Mouse (Mus musculus) stomach, embryonic 14.5 days (tissue): ENCODE measurements around the gene C87499. TPM values are rescaled to one million over a fixed set of nuclear protein-coding genes. Genes with fewer than 3 reads are reported as not detected.

Source experiments
- ATAC-seq: fragments of 200-750 bp; cut with Nextera tagmentation; 2 replicates; pipeline ENCODE4 v1.8.0; 2017; ENCODE audit warnings: low read depth, moderate TSS enrichment; ENCODE audit not compliant: insufficient number of reproducible peaks, insufficient read depth, low FRiP score
- H3K27ac ChIP-seq: fragments of 300-500 bp; sonication (generic); 2 replicates; pipeline ENCODE4 v1.5.1; 2014; ENCODE audit warnings: mild to moderate bottlenecking, low read length, moderate library complexity, mixed read lengths
- H3K27me3 ChIP-seq: fragments of 300-500 bp; sonication (generic); 2 replicates; pipeline ENCODE4 v1.6.1; 2014; ENCODE audit warnings: low read length, control low read depth, mixed read lengths; ENCODE audit not compliant: control insufficient read depth, insufficient read depth
- H3K36me3 ChIP-seq: fragments of 300-500 bp; sonication (generic); 2 replicates; pipeline ENCODE4 v1.6.1; 2014; ENCODE audit warnings: mild to moderate bottlenecking, control low read depth, low read length, moderate library complexity, mixed read lengths; ENCODE audit not compliant: control insufficient read depth, insufficient read depth
- H3K4me1 ChIP-seq: fragments of 300-500 bp; sonication (generic); 2 replicates; pipeline ENCODE4 v1.6.1; 2014; ENCODE audit warnings: low read length, control low read depth, mixed read lengths; ENCODE audit not compliant: control insufficient read depth, insufficient read depth
- H3K4me2 ChIP-seq: fragments of 300-500 bp; sonication (generic); replicated peaks from 2 replicates; pipeline ENCODE4 v1.6.1; 2014; ENCODE audit warnings: low read depth, low read length, control low read depth
- H3K4me3 ChIP-seq: fragments of 300-500 bp; sonication (generic); 2 replicates; pipeline ENCODE4 v1.5.1; 2014; ENCODE audit warnings: low read depth, low read length, control low read depth
- H3K9ac ChIP-seq: fragments of 300-500 bp; sonication (generic); replicated peaks from 2 replicates; pipeline ENCODE4 v1.6.1; 2014; ENCODE audit warnings: low read depth, mild to moderate bottlenecking, control low read depth, low read length, moderate library complexity, mixed read lengths
- H3K9me3 ChIP-seq: fragments of 300-500 bp; sonication (generic); 2 replicates; pipeline ENCODE4 v1.6.1; 2016; ENCODE audit warnings: low read depth, low read length, control low read depth; ENCODE audit not compliant: control insufficient read depth
- WGBS: fragments of 180-500 bp; shearing (Covaris S2); extraction: QIAGEN DNeasy Blood & Tissue Kit; methylation state at CpG from one replicate; pipeline ENCODE4 v1.1.7; 2014; 5-methylcytosine and 5-hydroxymethylcytosine counted together
- polyA plus RNA-seq: library from polyadenylated mRNA; unstranded; fragments of >200 nt; fragmentation: Nextera tagmentation; extraction: Ambion mirVana; gene quantifications from 2 replicates; pipeline ENCODE4 v1.2.1, GENCODE M21; 2014

Gene C87499
- not detected in 2 replicates for polyA plus RNA-seq

DNA sequence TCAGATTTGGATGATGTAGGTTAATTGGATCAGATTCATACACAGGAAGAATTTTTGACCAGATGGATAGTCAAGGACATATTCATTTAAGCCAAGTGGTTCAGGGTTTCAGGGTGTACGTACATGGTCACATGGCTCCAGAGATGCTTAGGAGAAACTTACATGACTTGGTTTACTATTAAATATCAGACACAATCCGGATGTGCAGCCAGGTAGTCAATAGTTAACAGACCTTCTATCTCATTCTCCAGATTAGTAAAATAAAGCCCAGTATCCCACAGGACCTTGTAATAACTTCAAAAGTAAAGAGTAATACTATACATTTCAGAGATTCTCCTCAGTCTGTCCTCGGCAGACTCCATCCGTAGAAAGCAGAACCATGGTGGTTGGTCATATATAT is at the start of gene C87499:
TSS of gene C87499 (minus strand) at position 101 of the 400 bp plus-strand sequence.
- H3K4me3 ChIP-seq, result no peak within 1 kb of the TSS
- no peak within 1 kb of the TSS for H3K9ac ChIP-seq
- ATAC-seq, result no peak
- H3K9me3 ChIP-seq, result no peaks in the 10 kb centered on the region
- no peaks in the 10 kb centered on the region for H3K36me3 ChIP-seq
- no peak within 1 kb of the TSS for H3K27ac ChIP-seq
- no peak within 1 kb of the TSS for H3K4me2 ChIP-seq
- no peaks in the 10 kb centered on the region for H3K4me1 ChIP-seq
- 90% methylated on average over 4 of the region's 4 CpGs for WGBS
- no peaks in the 10 kb centered on the region for H3K27me3 ChIP-seq

DNA sequence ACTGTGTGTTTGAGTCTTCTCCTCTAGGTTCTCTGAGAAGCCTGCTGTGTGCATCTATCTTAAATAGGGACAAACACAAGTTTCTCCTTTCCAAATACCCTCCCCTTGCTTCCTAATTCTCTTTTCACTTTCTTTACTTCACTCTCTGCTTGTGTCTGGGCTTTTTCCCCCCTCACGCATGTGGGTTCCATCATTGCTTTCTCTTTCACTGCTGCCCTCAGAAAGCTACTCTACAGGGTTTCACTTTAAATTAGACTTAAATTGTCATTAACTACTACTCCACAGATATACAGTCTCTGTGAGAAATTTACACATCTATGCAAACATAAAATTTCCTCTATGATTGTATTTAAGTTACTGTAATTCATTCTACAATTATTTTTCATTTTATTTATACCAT is 49.6 kb upstream of the C87499 start, which contains the start of gene Ifna2:
TSS of gene Ifna2 (minus strand) at position 101 of the 400 bp plus-strand sequence.
- no peak for ATAC-seq
- Histone ChIP-seq H3K4me2 (no peak within 1 kb of the TSS), H3K9ac (no peak within 1 kb of the TSS), H3K27me3 (no peaks in the 10 kb centered on the region), H3K4me3 (no peak within 1 kb of the TSS), H3K9me3 (no peaks in the 10 kb centered on the region), H3K27ac (no peak within 1 kb of the TSS), H3K36me3 (no peaks in the 10 kb centered on the region), H3K4me1 (no peaks in the 10 kb centered on the region)
- WGBS, result 81% methylated on average over 1 of the region's 1 CpGs

DNA sequence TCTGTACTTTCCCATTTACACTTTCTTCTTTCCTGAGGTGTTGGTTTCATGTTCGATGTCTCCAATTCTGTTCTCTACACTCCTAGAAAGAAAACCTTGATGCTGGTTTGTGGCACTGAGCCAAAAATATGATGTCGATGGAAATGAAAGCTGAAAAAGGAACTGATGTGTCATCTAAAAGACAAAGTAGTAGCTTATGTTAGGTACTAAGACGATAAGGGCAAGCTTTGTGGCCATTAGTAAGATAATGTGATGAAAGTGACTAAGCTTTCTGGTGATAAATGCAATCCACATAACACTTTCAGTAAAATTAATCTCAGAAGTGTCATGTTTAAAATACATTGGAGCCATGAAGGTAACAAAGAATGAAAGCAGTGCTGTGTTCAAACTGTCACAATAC is 47.1 kb upstream of the C87499 start:
- no peak for ATAC-seq

DNA sequence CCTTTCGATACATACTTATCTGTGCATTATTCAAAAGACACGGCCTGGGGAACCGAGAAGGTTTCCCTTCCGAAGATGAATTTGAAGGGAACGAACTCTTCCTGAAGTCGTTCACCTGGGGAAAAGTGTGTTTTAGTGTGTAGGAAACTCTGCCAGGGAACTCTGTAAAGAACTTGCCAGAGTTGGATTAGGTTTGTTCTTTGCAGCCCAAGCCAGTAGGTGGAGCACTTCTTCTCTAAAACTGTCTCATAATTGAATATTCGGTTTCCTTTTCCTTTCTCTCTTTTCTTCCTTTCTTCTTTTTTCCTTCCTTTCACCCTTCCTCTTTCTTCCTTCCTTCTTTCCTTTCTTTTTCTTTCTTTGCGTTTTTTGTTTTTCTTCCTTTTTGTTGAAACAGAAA is 46.2 kb upstream of the C87499 start:
- Histone ChIP-seq H3K9me3 (no peaks in the 10 kb centered on the region), H3K4me1 (no peaks in the 10 kb centered on the region), H3K9ac (no peak overlapping the region), H3K36me3 (no peaks in the 10 kb centered on the region), H3K27ac (no peak overlapping the region), H3K27me3 (no peaks in the 10 kb centered on the region), H3K4me3 (no peak overlapping the region), H3K4me2 (no peak overlapping the region)
- 46% methylated on average over 8 of the region's 8 CpGs for WGBS
- ATAC-seq, result no peak

More for the DNA sequence above, 47.1 kb upstream of the C87499 start:
- no peaks in the 10 kb centered on the region for H3K36me3 ChIP-seq
- no peaks in the 10 kb centered on the region for H3K4me1 ChIP-seq
- no peak overlapping the region for H3K4me2 ChIP-seq
- H3K9ac ChIP-seq, result no peak overlapping the region
- no peak overlapping the region for H3K4me3 ChIP-seq
- 44% methylated on average over 3 of the region's 3 CpGs for WGBS
- no peaks in the 10 kb centered on the region for H3K27me3 ChIP-seq
- no peaks in the 10 kb centered on the region for H3K9me3 ChIP-seq
- no peak overlapping the region for H3K27ac ChIP-seq

DNA sequence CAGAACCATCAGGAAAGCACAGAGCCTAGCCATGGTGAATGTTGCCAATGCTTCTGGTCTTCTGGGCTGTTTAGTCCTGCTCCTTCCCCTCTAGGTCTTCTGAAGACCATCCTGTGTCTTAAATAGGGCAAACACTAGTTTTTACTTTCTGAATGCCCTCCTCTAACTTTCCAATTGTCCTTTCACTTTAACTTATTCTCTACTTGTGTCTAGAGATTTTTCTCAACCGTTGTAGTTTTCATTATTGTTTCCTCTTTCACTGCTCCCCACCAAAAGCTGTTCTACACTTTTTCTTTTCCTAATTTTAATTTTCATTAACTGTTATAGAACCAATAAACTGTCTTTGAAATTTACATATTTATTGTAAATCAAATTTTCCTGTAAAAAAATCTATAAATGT is 42.6 kb upstream of the C87499 start, which contains the start of gene Ifna16:
TSS of gene Ifna16 (minus strand) at position 101 of the 400 bp plus-strand sequence.
- ATAC-seq, result no peak
- 76% methylated on average over 1 of the region's 1 CpGs for WGBS
- no peaks in the 10 kb centered on the region for H3K9me3 ChIP-seq

DNA sequence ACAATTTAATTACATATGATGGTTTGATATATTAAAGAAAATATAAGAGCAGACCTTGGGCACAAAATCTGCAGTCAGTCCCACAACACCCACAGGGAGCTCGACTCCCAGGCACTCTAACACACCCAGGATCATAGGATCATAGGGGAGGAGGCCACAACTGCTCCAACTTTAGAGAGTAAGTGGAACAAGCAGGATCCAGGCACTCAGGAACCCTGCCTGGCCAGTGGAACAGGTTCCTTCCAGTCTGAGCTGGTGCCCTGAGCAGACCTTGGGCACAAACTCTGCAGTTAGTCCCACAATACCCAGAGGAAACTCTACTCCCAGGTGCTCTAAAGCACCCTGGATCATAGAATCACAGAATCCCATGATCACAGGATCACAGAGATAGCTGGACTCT is 21.2 kb upstream of the C87499 start:
- Histone ChIP-seq H3K4me2 (no peak overlapping the region), H3K4me1 (no peaks in the 10 kb centered on the region), H3K4me3 (no peak overlapping the region), H3K27ac (no peak overlapping the region), H3K9ac (no peak overlapping the region), H3K27me3 (no peaks in the 10 kb centered on the region), H3K9me3 (no peaks in the 10 kb centered on the region), H3K36me3 (no peaks in the 10 kb centered on the region)
- WGBS, result 50% methylated on average over 1 of the region's 1 CpGs
- ATAC-seq, result no peak

More for the DNA sequence above, 42.6 kb upstream of the C87499 start, which contains the start of gene Ifna16:
- H3K4me3 ChIP-seq, result no peak within 1 kb of the TSS
- H3K4me1 ChIP-seq, result no peaks in the 10 kb centered on the region
- H3K27ac ChIP-seq, result no peak within 1 kb of the TSS
- no peaks in the 10 kb centered on the region for H3K36me3 ChIP-seq
- no peaks in the 10 kb centered on the region for H3K27me3 ChIP-seq
- H3K9ac ChIP-seq, result no peak within 1 kb of the TSS
- H3K4me2 ChIP-seq, result no peak within 1 kb of the TSS

DNA sequence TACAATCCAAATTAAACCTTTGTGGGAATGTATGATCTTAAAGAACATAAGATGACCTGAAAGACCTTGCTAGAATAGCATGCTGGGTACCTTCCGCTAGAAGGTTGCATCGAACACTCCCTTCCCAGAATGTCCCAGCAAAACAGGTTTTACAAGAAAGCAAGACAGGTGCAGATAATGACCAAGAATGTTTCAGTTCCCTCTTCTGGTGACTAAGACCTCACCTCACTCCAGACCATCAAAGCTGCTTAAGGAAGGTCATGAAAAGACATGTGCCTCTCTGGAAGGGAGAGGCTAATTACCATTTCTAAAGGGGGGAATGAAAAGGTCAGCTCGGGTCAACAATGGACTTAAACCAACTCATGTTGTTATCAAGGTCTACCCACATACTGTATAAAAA is 19.4 kb upstream of the C87499 start:
- Histone ChIP-seq H3K4me1 (no peaks in the 10 kb centered on the region), H3K9me3 (no peaks in the 10 kb centered on the region), H3K27me3 (no peaks in the 10 kb centered on the region), H3K27ac (no peak overlapping the region), H3K4me2 (no peak overlapping the region), H3K36me3 (no peaks in the 10 kb centered on the region), H3K4me3 (no peak overlapping the region), H3K9ac (no peak overlapping the region)
- no peak for ATAC-seq
- 69% methylated on average over 3 of the region's 3 CpGs for WGBS

DNA sequence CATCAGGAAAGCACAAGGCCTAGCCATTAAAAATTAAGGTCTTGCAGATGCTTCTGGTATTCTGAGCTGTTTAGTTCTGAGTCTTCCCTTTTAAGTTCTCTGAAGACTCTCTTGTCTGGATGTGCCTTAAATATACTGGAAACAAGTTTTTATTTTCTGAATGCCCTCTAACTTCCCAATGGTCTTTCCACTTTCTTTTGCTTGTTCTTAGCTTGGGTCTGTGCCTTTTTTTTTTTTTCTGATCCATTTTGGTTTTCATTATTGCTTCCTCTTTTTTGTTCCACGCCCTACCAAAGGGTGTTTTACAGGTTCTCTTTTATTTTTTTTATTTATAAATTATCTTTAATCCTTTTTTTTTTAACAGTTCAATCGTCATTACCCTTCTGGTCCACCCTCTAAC is 10.1 kb upstream of the C87499 start, which contains the start of gene Ifna13:
TSS of gene Ifna13 (minus strand) at position 101 of the 400 bp plus-strand sequence.
- H3K27ac ChIP-seq, result no peak within 1 kb of the TSS
- no peak within 1 kb of the TSS for H3K4me3 ChIP-seq
- 54% methylated on average over 2 of the region's 2 CpGs for whole genome bisulfite sequencing
- no peaks in the 10 kb centered on the region for H3K9me3 ChIP-seq
- no peaks in the 10 kb centered on the region for H3K27me3 ChIP-seq
- no peak within 1 kb of the TSS for H3K9ac ChIP-seq
- H3K4me2 ChIP-seq, result no peak within 1 kb of the TSS
- ATAC-seq, result no peak
- no peaks in the 10 kb centered on the region for H3K36me3 ChIP-seq
- H3K4me1 ChIP-seq, result no peaks in the 10 kb centered on the region

DNA sequence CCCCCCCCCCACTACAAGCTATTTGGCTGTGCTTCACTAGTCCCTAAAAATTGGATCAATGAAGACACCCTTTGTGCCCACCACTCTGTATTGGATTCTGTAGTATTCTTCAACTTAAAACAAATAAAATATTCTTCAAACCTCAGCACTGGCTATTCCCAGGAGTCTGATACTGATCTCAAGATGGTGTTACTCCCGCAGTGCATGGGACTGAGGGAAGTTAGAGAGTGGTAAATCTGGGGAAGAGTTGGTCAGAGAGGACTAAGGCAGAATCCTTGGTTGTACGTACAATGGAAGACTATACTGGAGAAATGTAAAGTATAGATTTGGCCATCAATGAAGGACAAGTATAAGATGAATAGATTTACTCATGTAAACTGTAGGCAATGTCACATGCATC is 8.3 kb upstream of the C87499 start:
- H3K4me1 ChIP-seq, result no peaks in the 10 kb centered on the region
- H3K27ac ChIP-seq, result no peak overlapping the region
- whole genome bisulfite sequencing, result 27% methylated on average over 2 of the region's 2 CpGs
- H3K9me3 ChIP-seq, result no peaks in the 10 kb centered on the region
- H3K9ac ChIP-seq, result no peak overlapping the region
- H3K27me3 ChIP-seq, result no peaks in the 10 kb centered on the region
- no peak for ATAC-seq
- H3K36me3 ChIP-seq, result no peaks in the 10 kb centered on the region
- H3K4me3 ChIP-seq, result no peak overlapping the region
- H3K4me2 ChIP-seq, result no peak overlapping the region
